Mouse (Mus musculus) heart, embryonic 10.5 days (tissue): ENCODE measurements around the gene Tex14. TPM values are rescaled to one million over a fixed set of nuclear protein-coding genes. Genes with fewer than 3 reads are reported as not detected.
"Not testable (repeated sequence)": the region's sequence is repeated elsewhere in the genome, so short reads cannot be mapped to it uniquely, and the experiment has no call there.

Experiments
- DNase-seq: peaks from one replicate; pipeline ENCODE4 v3.0.0-alpha.2; 2017; ENCODE audit warnings: low spot score
- H3K27ac ChIP-seq: fragments of 300-500 bp; sonication (generic); 2 replicates; pipeline ENCODE4 v1.5.1; 2016; ENCODE audit warnings: mild to moderate bottlenecking
- H3K27me3 ChIP-seq: fragments of 300-500 bp; sonication (generic); 2 replicates; pipeline ENCODE4 v1.6.1; 2016; ENCODE audit warnings: mild to moderate bottlenecking; ENCODE audit not compliant: poor library complexity, insufficient read depth, severe bottlenecking
- H3K36me3 ChIP-seq: fragments of 300-500 bp; sonication (generic); 2 replicates; pipeline ENCODE4 v1.6.1; 2016; ENCODE audit warnings: mild to moderate bottlenecking, moderate library complexity
- H3K4me1 ChIP-seq: fragments of 300-500 bp; sonication (generic); 2 replicates; pipeline ENCODE4 v1.6.1; 2016; ENCODE audit warnings: mild to moderate bottlenecking
- H3K4me3 ChIP-seq: fragments of 300-500 bp; sonication (generic); 2 replicates; pipeline ENCODE4 v1.5.1; 2016; ENCODE audit warnings: mild to moderate bottlenecking, moderate library complexity
- H3K9me3 ChIP-seq: fragments of 300-500 bp; sonication (generic); 2 replicates; pipeline ENCODE4 v1.6.1; 2016; ENCODE audit warnings: mild to moderate bottlenecking, moderate library complexity
- WGBS: fragments of 180-500 bp; shearing (Covaris S2); methylation state at CpG from one replicate; pipeline ENCODE4 v1.1.7; 2016; 5-methylcytosine and 5-hydroxymethylcytosine counted together
- polyA plus RNA-seq: library from polyadenylated mRNA; unstranded; fragments of >200 nt; fragmentation: Nextera tagmentation; extraction: Ambion mirVana; gene quantifications from 2 replicates; pipeline ENCODE4 v1.2.1, GENCODE M21; 2016

Gene Tex14
- polyA plus RNA-seq, 1 experiment from 2014 or later = 0.31 TPM

GRCm38 (mm10) chr11:87429363-87429762 lies 24.5 kb downstream of the Tex14 start:
- Histone ChIP-seq H3K27me3 (no peaks in the 10 kb centered on the region), H3K36me3 (no peaks in the 10 kb centered on the region), H3K27ac (no peak overlapping the region), H3K4me1 (0 out of 2 replicates have a peak, but pooled peaks cover 12% of the 10 kb centered on the region), H3K9me3 (no peaks in the 10 kb centered on the region), H3K4me3 (no peak overlapping the region)
- 80% methylated on average over 4 of the region's 4 CpGs for WGBS
- peak; percentile 66 for DNase-seq

- no peaks in the 10 kb centered on the region for H3K9me3 ChIP-seq
- no peak overlapping the region for H3K4me3 ChIP-seq
- H3K27me3 ChIP-seq = no peaks in the 10 kb centered on the region
- no peak overlapping the region for H3K27ac ChIP-seq
- peak; percentile 63 for DNase-seq
- 75% methylated on average over 2 of the region's 2 CpGs for WGBS
- 0 out of 2 replicates have a peak, but pooled peaks cover 13% of the 10 kb centered on the region for H3K4me1 ChIP-seq
- H3K36me3 ChIP-seq = no peaks in the 10 kb centered on the region
These were observed 25.5 kb downstream of the Tex14 start for GRCm38 (mm10) chr11:87430374-87430773.

GRCm38 (mm10) chr11:87431813-87432212 lies 26.9 kb downstream of the Tex14 start:
- not testable (repeated sequence) for H3K9me3 ChIP-seq, H3K4me3 ChIP-seq, DNase-seq, H3K27me3 ChIP-seq, H3K27ac ChIP-seq, H3K36me3 ChIP-seq
- 0 out of 2 replicates have a peak, but pooled peaks cover 13% of the 10 kb centered on the region for H3K4me1 ChIP-seq
- WGBS = 90% methylated on average over 8 of the region's 8 CpGs

GRCm38 (mm10) chr11:87432447-87432846 lies 27.6 kb downstream of the Tex14 start:
- H3K27ac ChIP-seq = no peak overlapping the region
- H3K36me3 ChIP-seq = no peaks in the 10 kb centered on the region
- H3K27me3 ChIP-seq = no peaks in the 10 kb centered on the region
- H3K9me3 ChIP-seq = no peaks in the 10 kb centered on the region
- 0 out of 2 replicates have a peak, but pooled peaks cover 13% of the 10 kb centered on the region for H3K4me1 ChIP-seq
- no peak for DNase-seq
- WGBS = 66% methylated on average over 1 of the region's 1 CpGs
- no peak overlapping the region for H3K4me3 ChIP-seq

- DNase-seq = peak; percentile 74
- no peak overlapping the region for H3K4me3 ChIP-seq
- H3K27ac ChIP-seq = peak overlapping the region; percentile 56; the same call in 1 of the 2 replicates
- no peaks in the 10 kb centered on the region for H3K27me3 ChIP-seq
- WGBS = 44% methylated on average over 6 of the region's 6 CpGs
- 0 out of 2 replicates have a peak, but pooled peaks cover 13% of the 10 kb centered on the region for H3K4me1 ChIP-seq
- no peaks in the 10 kb centered on the region for H3K36me3 ChIP-seq
- no peaks in the 10 kb centered on the region for H3K9me3 ChIP-seq
These were observed 28.2 kb downstream of the Tex14 start for GRCm38 (mm10) chr11:87432933-87433669.

GRCm38 (mm10) chr11:87435107-87435506 lies 30.2 kb downstream of the Tex14 start:
- not testable (repeated sequence) for H3K4me3 ChIP-seq, H3K9me3 ChIP-seq, H3K27me3 ChIP-seq, DNase-seq, H3K36me3 ChIP-seq, H3K27ac ChIP-seq
- 0 out of 2 replicates have a peak, but pooled peaks cover 13% of the 10 kb centered on the region for H3K4me1 ChIP-seq
- 85% methylated on average over 2 of the region's 2 CpGs for WGBS

GRCm38 (mm10) chr11:87436326-87437232 lies 31.7 kb downstream of the Tex14 start:
- H3K9me3 ChIP-seq = no peaks in the 10 kb centered on the region
- H3K27me3 ChIP-seq = 0 out of 2 replicates have a peak, but pooled peaks cover 10% of the 10 kb centered on the region
- no peak overlapping the region for H3K27ac ChIP-seq
- H3K36me3 ChIP-seq = no peaks in the 10 kb centered on the region
- no peak overlapping the region for H3K4me3 ChIP-seq
- WGBS = 67% methylated on average over 5 of the region's 5 CpGs
- peak; percentile 42 for DNase-seq
- H3K4me1 ChIP-seq = 0 out of 2 replicates have a peak, but pooled peaks cover 13% of the 10 kb centered on the region

- peaks cover 5% of the 10 kb centered on the region; the same call in 1 of the 2 replicates for H3K4me1 ChIP-seq
- 0 out of 2 replicates have a peak, but pooled peaks cover 16% of the 10 kb centered on the region for H3K27me3 ChIP-seq
- no peak overlapping the region for H3K27ac ChIP-seq
- H3K36me3 ChIP-seq = no peaks in the 10 kb centered on the region
- no peak overlapping the region for H3K4me3 ChIP-seq
- DNase-seq = no peak
- no peaks in the 10 kb centered on the region for H3K9me3 ChIP-seq
- WGBS = 88% methylated on average over 10 of the region's 10 CpGs
These were observed 35.0 kb downstream of the Tex14 start for GRCm38 (mm10) chr11:87439796-87440420.

GRCm38 (mm10) chr11:87442643-87443372 lies 37.9 kb downstream of the Tex14 start:
- not testable (repeated sequence) for H3K9me3 ChIP-seq, H3K36me3 ChIP-seq, H3K4me1 ChIP-seq
- DNase-seq = peak; percentile 89
- WGBS = under 1% methylated on average over 32 of the region's 62 CpGs
- Histone ChIP-seq H3K27me3 (0 out of 2 replicates have a peak, but pooled peaks cover 16% of the 10 kb centered on the region), H3K27ac (peak overlapping the region; percentile 83), H3K4me3 (peak overlapping the region; percentile 49)

- 0 out of 2 replicates have a peak overlapping the region, but pooled peaks have one; percentile 12 for H3K4me3 ChIP-seq
- 0 out of 2 replicates have a peak, but pooled peaks cover 16% of the 10 kb centered on the region for H3K27me3 ChIP-seq
- WGBS = under 1% methylated on average over 5 of the region's 5 CpGs
- no peaks in the 10 kb centered on the region for H3K9me3 ChIP-seq
- H3K4me1 ChIP-seq = peaks cover 8% of the 10 kb centered on the region; the same call in 1 of the 2 replicates
- no peaks in the 10 kb centered on the region for H3K36me3 ChIP-seq
- DNase-seq = peak; percentile 90
- no peak overlapping the region for H3K27ac ChIP-seq
These were observed 38.6 kb downstream of the Tex14 start for GRCm38 (mm10) chr11:87443373-87443883.

GRCm38 (mm10) chr11:87444056-87444455 lies 39.2 kb downstream of the Tex14 start:
- not testable (repeated sequence) for H3K36me3 ChIP-seq, H3K27ac ChIP-seq, H3K9me3 ChIP-seq, DNase-seq, H3K4me1 ChIP-seq, H3K4me3 ChIP-seq
- WGBS = 65% methylated on average over 10 of the region's 10 CpGs
- 0 out of 2 replicates have a peak, but pooled peaks cover 16% of the 10 kb centered on the region for H3K27me3 ChIP-seq
